Mouse (Mus musculus) testis, adult 2 months (tissue): ENCODE results near the gene Tmem132e. TPM values are rescaled to one million over a fixed set of nuclear protein-coding genes. Genes with fewer than 3 reads are reported as not detected.

Source experiments
- H3K27ac ChIP-seq: fragments of 200-500 bp; 2 replicates; pipeline ENCODE4 v1.5.1; 2012; ENCODE audit warnings: low read depth, low read length; ENCODE audit not compliant: control insufficient read depth, insufficient read depth
- H3K27me3 ChIP-seq: fragments of 200-500 bp; 2 replicates; pipeline ENCODE4 v1.6.1; 2012; ENCODE audit warnings: mild to moderate bottlenecking, low read length, moderate library complexity; ENCODE audit not compliant: control insufficient read depth, insufficient read depth
- H3K36me3 ChIP-seq: fragments of 200-500 bp; 2 replicates; pipeline ENCODE4 v1.6.1; 2012; ENCODE audit warnings: mild to moderate bottlenecking, low read length; ENCODE audit not compliant: control insufficient read depth, insufficient read depth
- H3K4me1 ChIP-seq: fragments of 200-500 bp; 2 replicates; pipeline ENCODE4 v1.6.1; 2012; ENCODE audit warnings: low read length; ENCODE audit not compliant: control insufficient read depth, insufficient read depth
- H3K4me3 ChIP-seq: fragments of 200-500 bp; 2 replicates; pipeline ENCODE4 v1.5.1; 2012; ENCODE audit warnings: low read depth, mild to moderate bottlenecking, low read length, moderate library complexity, mixed read lengths; ENCODE audit not compliant: control insufficient read depth
- CTCF ChIP-seq: fragments of 200-500 bp; IDR thresholded peaks from 2 replicates; pipeline ENCODE4 v1.5.1; 2012; ENCODE audit warnings: low read depth, mild to moderate bottlenecking, inconsistent platforms, low read length, moderate library complexity; ENCODE audit not compliant: control insufficient read depth, insufficient read depth, insufficient replicate concordance
- POLR2A ChIP-seq: fragments of 200-500 bp; IDR thresholded peaks from 2 replicates; pipeline ENCODE4 v1.6.1; 2012; ENCODE audit warnings: low read depth, mild to moderate bottlenecking, inconsistent platforms, low read length, moderate library complexity; ENCODE audit not compliant: control insufficient read depth
- polyA plus RNA-seq: library from polyadenylated mRNA; depleted of rRNA; stranded (reverse); fragments of >200 nt; gene quantifications from 2 replicates; pipeline ENCODE4 v1.2.3, GENCODE M21; 2012

Tmem132e gene
- polyA plus RNA-seq, 1 experiment: 0.54 TPM

- Histone ChIP-seq H3K27me3 (no peaks in the 10 kb centered on the region), H3K36me3 (no peaks in the 10 kb centered on the region), H3K4me3 (no peak overlapping the region), H3K27ac (no peak overlapping the region), H3K4me1 (no peaks in the 10 kb centered on the region)
- no peak for TF ChIP-seq CTCF
- no peak for TF ChIP-seq POLR2A
These were observed 23.8 kb downstream of the Tmem132e start for GRCm38 (mm10) chr11:82412496-82412895.

GRCm38 (mm10) chr11:82418337-82419041 lies 29.8 kb downstream of the Tmem132e start:
- TF ChIP-seq POLR2A (no peak), CTCF (no peak)
- H3K4me3 ChIP-seq: no peak overlapping the region
- H3K4me1 ChIP-seq: no peaks in the 10 kb centered on the region
- no peaks in the 10 kb centered on the region for H3K36me3 ChIP-seq
- H3K27me3 ChIP-seq: no peaks in the 10 kb centered on the region
- H3K27ac ChIP-seq: no peak overlapping the region

GRCm38 (mm10) chr11:82421909-82422308 lies 33.2 kb downstream of the Tmem132e start:
- H3K4me1 ChIP-seq: no peaks in the 10 kb centered on the region
- TF ChIP-seq POLR2A: no peak
- TF ChIP-seq CTCF: no peak
- no peaks in the 10 kb centered on the region for H3K36me3 ChIP-seq
- no peak overlapping the region for H3K4me3 ChIP-seq
- H3K27ac ChIP-seq: no peak overlapping the region
- H3K27me3 ChIP-seq: no peaks in the 10 kb centered on the region

- Histone ChIP-seq H3K27ac (no peak overlapping the region), H3K4me3 (no peak overlapping the region), H3K27me3 (no peaks in the 10 kb centered on the region), H3K36me3 (no peaks in the 10 kb centered on the region), H3K4me1 (no peaks in the 10 kb centered on the region)
- TF ChIP-seq POLR2A: no peak
- TF ChIP-seq CTCF: no peak
These were observed 34.8 kb downstream of the Tmem132e start for GRCm38 (mm10) chr11:82423521-82423920.

- TF ChIP-seq CTCF: no peak
- TF ChIP-seq POLR2A: no peak
- H3K27me3 ChIP-seq: no peaks in the 10 kb centered on the region
- no peaks in the 10 kb centered on the region for H3K36me3 ChIP-seq
- H3K27ac ChIP-seq: no peak overlapping the region
- no peak overlapping the region for H3K4me3 ChIP-seq
- no peaks in the 10 kb centered on the region for H3K4me1 ChIP-seq
These were observed 40.1 kb downstream of the Tmem132e start for GRCm38 (mm10) chr11:82428801-82429200.

- Histone ChIP-seq H3K36me3 (no peaks in the 10 kb centered on the region), H3K27ac (no peak overlapping the region), H3K27me3 (no peaks in the 10 kb centered on the region), H3K4me3 (peak overlapping the region; percentile 54), H3K4me1 (peaks cover 4% of the 10 kb centered on the region)
- TF ChIP-seq CTCF: no peak
- no peak for TF ChIP-seq POLR2A
These were observed 45.6 kb downstream of the Tmem132e start for GRCm38 (mm10) chr11:82434091-82434831.

GRCm38 (mm10) chr11:82434832-82435182 lies 46.1 kb downstream of the Tmem132e start:
- no peak for TF ChIP-seq POLR2A
- no peak for TF ChIP-seq CTCF
- H3K36me3 ChIP-seq: no peaks in the 10 kb centered on the region
- no peaks in the 10 kb centered on the region for H3K27me3 ChIP-seq
- H3K4me3 ChIP-seq: peak overlapping the region; percentile 54; the same call in 1 of the 2 replicates
- H3K27ac ChIP-seq: no peak overlapping the region
- peaks cover 4% of the 10 kb centered on the region for H3K4me1 ChIP-seq

GRCm38 (mm10) chr11:82448485-82448884 lies 59.8 kb downstream of the Tmem132e start:
- Histone ChIP-seq H3K27me3 (no peaks in the 10 kb centered on the region), H3K4me3 (no peak overlapping the region), H3K27ac (no peak overlapping the region), H3K36me3 (no peaks in the 10 kb centered on the region), H3K4me1 (no peaks in the 10 kb centered on the region; the same call in 1 of the 2 replicates)
- TF ChIP-seq CTCF: no peak
- TF ChIP-seq POLR2A: no peak
